Comparison of ENCODE assay signal across 7 mouse cellular contexts in the genomic region with DNA sequence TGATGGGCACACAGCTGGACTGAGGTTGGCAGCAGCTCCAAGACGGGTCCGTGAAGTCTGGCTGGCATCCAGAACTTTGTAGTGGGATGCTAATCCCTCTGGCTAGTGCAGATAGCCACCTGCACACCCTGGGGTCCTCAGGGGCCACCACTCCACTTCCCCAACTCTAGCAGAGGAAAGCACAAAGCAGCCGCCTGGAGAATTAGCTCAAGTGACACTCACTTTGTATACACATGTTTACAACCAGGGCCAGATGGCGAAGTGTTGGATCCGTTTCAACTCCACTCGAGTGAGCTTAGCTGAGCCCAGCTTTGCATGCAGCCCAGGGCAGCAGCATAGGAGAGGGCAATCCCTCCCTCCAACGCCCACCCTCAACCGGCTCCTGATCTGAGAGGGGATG.
A peak's percentile ranks its signal among the peaks of the same experiment; 100 is the strongest.
DNase-seq lines count a peak whose midpoint lies in the region; ATAC-seq lines count a peak whose summit lies in the region.

No protein-coding gene starts in this region.

- H3K4me2 ChIP-seq in forebrain, embryonic 15.5 days (replicated peaks) = peak overlapping the region; percentile 23
- peak overlapping the region; percentile 33 for H3K4me2 ChIP-seq in intestine, embryonic 15.5 days (replicated peaks)
- peak overlapping the region; percentile 27 for H3K4me2 ChIP-seq in limb, embryonic 15.5 days

- no peak for ATAC-seq in megakaryocyte, adult 5-6 weeks (ENCODE audit: poor library complexity, severe bottlenecking)
- peak; percentile 90 for ATAC-seq in forebrain, embryonic 15.5 days (replicated peaks)
- ATAC-seq in intestine, embryonic 15.5 days = peak; percentile 60; the same call in 1 of the 2 replicates
- 0 out of 2 replicates have a peak, but pooled peaks have one; percentile 21 for ATAC-seq in limb, embryonic 15.5 days (ENCODE audit: insufficient number of reproducible peaks, low FRiP score, low TSS enrichment, low read depth)

- peaks cover 17% of the 10 kb centered on the region for H3K9me3 ChIP-seq in megakaryocyte, embryonic 14.5 days
- no peaks in the 10 kb centered on the region for H3K9me3 ChIP-seq in forebrain, embryonic 15.5 days
- H3K9me3 ChIP-seq in intestine, embryonic 15.5 days = no peaks in the 10 kb centered on the region
- no peaks in the 10 kb centered on the region for H3K9me3 ChIP-seq in limb, embryonic 15.5 days

- WGBS in forebrain, embryonic 15.5 days = 1% methylated on average over 8 of the region's 8 CpGs
- WGBS in intestine, embryonic 15.5 days = 9% methylated on average over 8 of the region's 8 CpGs
- WGBS in limb, embryonic 15.5 days = 4% methylated on average over 8 of the region's 8 CpGs

- no peak overlapping the region for H3K9ac ChIP-seq in forebrain, embryonic 15.5 days (replicated peaks)
- H3K9ac ChIP-seq in intestine, embryonic 15.5 days = no peak overlapping the region
- no peak overlapping the region for H3K9ac ChIP-seq in limb, embryonic 15.5 days

- DNase-seq in retina, postnatal 7 days (ENCODE audit: low read depth, low spot score) = peak; percentile 58
- no peak for DNase-seq in urinary bladder, postnatal 36 days (ENCODE audit: low spot score in 2 of 2)

- H3K4me1 ChIP-seq in megakaryocyte, embryonic 14.5 days = peaks cover 61% of the 10 kb centered on the region
- peaks cover 53% of the 10 kb centered on the region for H3K4me1 ChIP-seq in forebrain, embryonic 15.5 days
- H3K4me1 ChIP-seq in intestine, embryonic 15.5 days (replicated peaks) = peaks cover 19% of the 10 kb centered on the region
- peaks cover 37% of the 10 kb centered on the region for H3K4me1 ChIP-seq in limb, embryonic 15.5 days

- peaks cover 78% of the 10 kb centered on the region for H3K27me3 ChIP-seq in megakaryocyte, embryonic 14.5 days (replicated peaks)
- 0 out of 2 replicates have a peak, but pooled peaks cover 9% of the 10 kb centered on the region for H3K27me3 ChIP-seq in forebrain, embryonic 15.5 days
- H3K27me3 ChIP-seq in intestine, embryonic 15.5 days (replicated peaks) = peaks cover 7% of the 10 kb centered on the region; the same call in 1 of the 2 replicates
- peaks cover 16% of the 10 kb centered on the region; the same call in 1 of the 2 replicates for H3K27me3 ChIP-seq in limb, embryonic 15.5 days

- no peaks in the 10 kb centered on the region for H3K36me3 ChIP-seq in megakaryocyte, embryonic 14.5 days (replicated peaks; ENCODE audit: low read length)
- no peaks in the 10 kb centered on the region for H3K36me3 ChIP-seq in forebrain, embryonic 15.5 days
- no peaks in the 10 kb centered on the region for H3K36me3 ChIP-seq in intestine, embryonic 15.5 days
- no peaks in the 10 kb centered on the region for H3K36me3 ChIP-seq in limb, embryonic 15.5 days

- peak overlapping the region; percentile 84 for H3K27ac ChIP-seq in forebrain, embryonic 15.5 days (replicated peaks)
- H3K27ac ChIP-seq in intestine, embryonic 15.5 days = no peak overlapping the region
- H3K27ac ChIP-seq in limb, embryonic 15.5 days = peak overlapping the region; percentile 55

- peak overlapping the region; percentile 9 for H3K4me3 ChIP-seq in megakaryocyte, embryonic 14.5 days (replicated peaks)
- no peak overlapping the region for H3K4me3 ChIP-seq in forebrain, embryonic 15.5 days
- H3K4me3 ChIP-seq in intestine, embryonic 15.5 days (replicated peaks) = no peak overlapping the region
- no peak overlapping the region for H3K4me3 ChIP-seq in limb, embryonic 15.5 days
